Mouse (Mus musculus) urinary bladder, postnatal 10 days (tissue): Measurements from ENCODE around the gene 4930563M21Rik.
A peak's percentile ranks its signal among the peaks of the same experiment; 100 is the strongest.
"Not testable (repeated sequence)": the region's sequence is repeated elsewhere in the genome, so short reads cannot be mapped to it uniquely, and the experiment has no call there.

Experiments
- DNase-seq: peaks from one replicate; pipeline ENCODE4 v3.0.0; 2022; ENCODE audit warnings: low spot score

4930563M21Rik gene

GRCm38 (mm10) chr9:56010450-56010849 lies at the start of gene 4930563M21Rik:
4930563M21Rik (minus strand) TSS chr9:56010550.
- DNase-seq, result no peak

- DNase-seq, result no peak
These were observed 45.8 kb upstream of the 4930563M21Rik start for GRCm38 (mm10) chr9:56056147-56056546.

GRCm38 (mm10) chr9:56053796-56054195 lies 43.4 kb upstream of the 4930563M21Rik start:
- DNase-seq, result no peak

- no peak for DNase-seq
These were observed 31.9 kb upstream of the 4930563M21Rik start for GRCm38 (mm10) chr9:56042181-56042621.

GRCm38 (mm10) chr9:56041372-56042180 lies 31.2 kb upstream of the 4930563M21Rik start, which contains the start of gene Rcn2:
Rcn2 (plus strand) TSS chr9:56041845.
- peak; percentile 80 for DNase-seq

GRCm38 (mm10) chr9:56032219-56032618 lies 21.9 kb upstream of the 4930563M21Rik start:
- no peak for DNase-seq

- no peak for DNase-seq
These were observed 16.9 kb upstream of the 4930563M21Rik start for GRCm38 (mm10) chr9:56027292-56027691.

- DNase-seq, result no peak
These were observed 14.4 kb upstream of the 4930563M21Rik start for GRCm38 (mm10) chr9:56024772-56025171.

- DNase-seq, result not testable (repeated sequence)
These were observed 5.7 kb downstream of the 4930563M21Rik start for GRCm38 (mm10) chr9:56004679-56005078.

GRCm38 (mm10) chr9:55946819-55947218 lies 63.5 kb downstream of the 4930563M21Rik start:
- no peak for DNase-seq

GRCm38 (mm10) chr9:55941356-55941755 lies 69.0 kb downstream of the 4930563M21Rik start:
- no peak for DNase-seq

- no peak for DNase-seq
These were observed 71.7 kb downstream of the 4930563M21Rik start for GRCm38 (mm10) chr9:55938618-55938985.

- peak; percentile 59 for DNase-seq
These were observed 72.4 kb downstream of the 4930563M21Rik start, which contains the start of gene Scaper for GRCm38 (mm10) chr9:55937664-55938617. Scaper (minus strand) TSS chr9:55938119.

- no peak for DNase-seq
These were observed 73.1 kb downstream of the 4930563M21Rik start for GRCm38 (mm10) chr9:55937224-55937663.

GRCm38 (mm10) chr9:55932482-55932881 lies 77.9 kb downstream of the 4930563M21Rik start:
- DNase-seq, result no peak

- no peak for DNase-seq
These were observed 91.8 kb downstream of the 4930563M21Rik start for GRCm38 (mm10) chr9:55918579-55918978.

GRCm38 (mm10) chr9:55916751-55917150 lies 93.6 kb downstream of the 4930563M21Rik start:
- no peak for DNase-seq
